Mouse (Mus musculus): ENCODE measurements around the gene Abcg8. TPM values are rescaled to one million over a fixed set of nuclear protein-coding genes. Genes with fewer than 3 reads are reported as not detected.

The Abcg8 gene
- polyA plus RNA-seq, 1 experiment: 0.05 TPM

GRCm38 (mm10) chr17:84744256-84744655, 68.2 kb downstream of the Abcg8 start:
- Histone ChIP-seq H3K27me3 (ENCODE audit: control insufficient read depth, insufficient read depth, insufficient read length) (no peaks in the 10 kb centered on the region), H3K4me3 (no peak overlapping the region), H3K36me3 (ENCODE audit: control insufficient read depth, insufficient read depth) (peaks cover 8% of the 10 kb centered on the region), H3ac (ENCODE audit: control insufficient read depth, insufficient read length) (no peak overlapping the region), H3K4me2 (ENCODE audit: low read depth) (no peak overlapping the region), H3K79me2 (ENCODE audit: control insufficient read depth, insufficient read depth) (no peaks in the 10 kb centered on the region)
- TF ChIP-seq MYOG (IDR thresholded peaks at IDR 0.05; ENCODE audit: control insufficient read depth in 1 of 3, insufficient read depth in 1 of 3, insufficient read length in 2 of 3, low read depth in 2 of 3): no peak
- no peak for TF ChIP-seq TCF12 (IDR thresholded peaks at IDR 0.05; ENCODE audit: insufficient read depth, poor library complexity, severe bottlenecking)
- TF ChIP-seq MYOD1 (IDR thresholded peaks at IDR 0.05; ENCODE audit: control insufficient read depth in 1 of 3, insufficient read length in 2 of 3, low read depth in 2 of 3): no peak
- TF ChIP-seq E2F4 (IDR thresholded peaks at IDR 0.05; ENCODE audit: insufficient read depth): no peak

DNA sequence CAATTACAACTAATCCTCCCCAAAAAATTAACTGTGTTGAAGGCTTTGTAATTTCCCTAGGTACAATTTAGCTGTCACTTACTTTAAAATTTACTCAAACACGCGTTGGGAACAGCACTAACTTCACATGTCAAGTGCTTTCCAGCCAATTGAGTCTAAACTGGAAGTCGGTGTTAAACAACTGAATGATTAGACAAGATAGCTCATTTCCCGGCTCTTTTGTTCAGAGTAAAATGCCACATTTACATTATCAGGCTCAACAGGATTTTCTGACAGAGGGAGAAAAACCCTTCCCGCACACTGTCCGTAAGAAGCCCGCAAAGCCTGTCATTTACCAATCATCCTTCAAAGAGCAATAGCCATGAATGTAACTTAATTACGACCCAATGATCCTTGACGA, 68.9 kb downstream of the Abcg8 start:
- no peak overlapping the region for H3K4me3 ChIP-seq

GRCm38 (mm10) chr17:84747212-84747611, 71.1 kb downstream of the Abcg8 start:
- H3K4me2 ChIP-seq (ENCODE audit: low read depth): no peak overlapping the region
- no peak for TF ChIP-seq TCF3 (IDR thresholded peaks at IDR 0.05; ENCODE audit: insufficient read length, low read depth)
- no peak for TF ChIP-seq REST (IDR thresholded peaks at IDR 0.05; ENCODE audit: insufficient read depth, insufficient read length)
- no peak for TF ChIP-seq E2F4 (IDR thresholded peaks at IDR 0.05; ENCODE audit: insufficient read depth)
- TF ChIP-seq MYOG (IDR thresholded peaks at IDR 0.05; ENCODE audit: control insufficient read depth in 1 of 3, insufficient read depth in 1 of 3, insufficient read length in 2 of 3, low read depth in 2 of 3): no peak
- no peak for TF ChIP-seq MYOD1 (IDR thresholded peaks at IDR 0.05; ENCODE audit: control insufficient read depth in 1 of 3, insufficient read length in 2 of 3, low read depth in 2 of 3)
- no peak overlapping the region for H3ac ChIP-seq (ENCODE audit: control insufficient read depth, insufficient read length)
- no peaks in the 10 kb centered on the region for H3K79me2 ChIP-seq (ENCODE audit: control insufficient read depth, insufficient read depth)
- no peak overlapping the region for H3K4me3 ChIP-seq
- no peaks in the 10 kb centered on the region for H3K27me3 ChIP-seq (ENCODE audit: control insufficient read depth, insufficient read depth, insufficient read length)
- peaks cover 18% of the 10 kb centered on the region for H3K36me3 ChIP-seq (ENCODE audit: control insufficient read depth, insufficient read depth)

More for the DNA sequence above, 68.9 kb downstream of the Abcg8 start:
- no peaks in the 10 kb centered on the region for H3K79me2 ChIP-seq (ENCODE audit: control insufficient read depth, insufficient read depth)
- no peak overlapping the region for H3K4me2 ChIP-seq (ENCODE audit: low read depth)
- H3ac ChIP-seq (ENCODE audit: control insufficient read depth, insufficient read length): no peak overlapping the region
- H3K36me3 ChIP-seq (ENCODE audit: control insufficient read depth, insufficient read depth): peaks cover 11% of the 10 kb centered on the region
- H3K27me3 ChIP-seq (ENCODE audit: control insufficient read depth, insufficient read depth, insufficient read length): no peaks in the 10 kb centered on the region
- TF ChIP-seq USF1 (IDR thresholded peaks at IDR 0.05; ENCODE audit: low read depth) (no peak), MYOG (IDR thresholded peaks at IDR 0.05; ENCODE audit: control insufficient read depth in 1 of 3, insufficient read depth in 1 of 3, insufficient read length in 2 of 3, low read depth in 2 of 3) (no peak), CEBPB (IDR thresholded peaks at IDR 0.05; ENCODE audit: insufficient read depth, poor library complexity, severe bottlenecking) (no peak), TCF12 (IDR thresholded peaks at IDR 0.05; ENCODE audit: insufficient read depth, poor library complexity, severe bottlenecking) (no peak), SRF (IDR thresholded peaks at IDR 0.05; ENCODE audit: control insufficient read depth, insufficient read length, low read depth) (no peak), POLR2AphosphoS2 (IDR thresholded peaks at IDR 0.05; ENCODE audit: insufficient read length, low read depth) (no peak), POLR2A (IDR thresholded peaks at IDR 0.05; ENCODE audit: insufficient read length, low read depth) (no peak), E2F4 (IDR thresholded peaks at IDR 0.05; ENCODE audit: insufficient read depth) (no peak), MYOD1 (IDR thresholded peaks at IDR 0.05; ENCODE audit: control insufficient read depth in 1 of 3, insufficient read length in 2 of 3, low read depth in 2 of 3) (no peak), TCF3 (IDR thresholded peaks at IDR 0.05; ENCODE audit: insufficient read length, low read depth) (no peak), MAX (IDR thresholded peaks at IDR 0.05; ENCODE audit: low read depth) (no peak), REST (IDR thresholded peaks at IDR 0.05; ENCODE audit: insufficient read depth, insufficient read length) (no peak)

DNA sequence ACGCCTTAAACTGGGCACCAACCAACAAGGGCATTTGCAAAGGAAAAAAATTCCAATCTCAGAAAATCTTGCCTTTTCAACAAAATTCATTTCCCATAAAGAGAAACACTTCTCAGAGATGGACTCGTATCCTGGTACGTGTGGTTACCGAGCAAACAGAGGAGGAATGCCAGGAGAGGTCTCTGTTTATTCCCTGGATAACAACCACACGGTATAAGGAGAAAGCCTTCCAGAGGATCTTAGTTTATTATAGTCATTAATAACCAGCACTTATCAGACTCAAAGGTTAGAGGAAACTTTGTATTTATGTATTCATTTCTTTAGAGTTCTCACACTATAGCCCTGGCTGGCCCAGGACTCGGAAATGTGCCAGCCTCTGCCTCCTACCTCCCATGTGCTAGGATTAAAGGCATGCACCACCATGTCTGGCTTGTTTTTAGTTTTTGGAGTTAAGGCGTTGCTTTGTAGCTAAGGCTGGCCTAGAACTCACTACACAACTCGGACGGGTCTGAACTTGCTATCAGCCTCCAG, 72.1 kb downstream of the Abcg8 start:
- H3K36me3 ChIP-seq (ENCODE audit: control insufficient read depth, insufficient read depth): peaks cover 29% of the 10 kb centered on the region

GRCm38 (mm10) chr17:84749297-84749696, 73.2 kb downstream of the Abcg8 start:
- H3K4me2 ChIP-seq (ENCODE audit: low read depth): no peak overlapping the region
- no peaks in the 10 kb centered on the region for H3K27me3 ChIP-seq (ENCODE audit: control insufficient read depth, insufficient read depth, insufficient read length)
- TF ChIP-seq CEBPB (IDR thresholded peaks at IDR 0.05; ENCODE audit: insufficient read depth, poor library complexity, severe bottlenecking) (no peak), USF1 (IDR thresholded peaks at IDR 0.05; ENCODE audit: low read depth) (no peak), MYOG (IDR thresholded peaks at IDR 0.05; ENCODE audit: control insufficient read depth in 1 of 3, insufficient read depth in 1 of 3, insufficient read length in 2 of 3, low read depth in 2 of 3) (no peak), MYOD1 (IDR thresholded peaks at IDR 0.05; ENCODE audit: control insufficient read depth in 1 of 3, insufficient read length in 2 of 3, low read depth in 2 of 3) (no peak), TCF3 (IDR thresholded peaks at IDR 0.05; ENCODE audit: insufficient read length, low read depth) (no peak), SRF (IDR thresholded peaks at IDR 0.05; ENCODE audit: control insufficient read depth, insufficient read length, low read depth) (no peak)
- no peak overlapping the region for H3K4me3 ChIP-seq
- no peak overlapping the region for H3ac ChIP-seq (ENCODE audit: control insufficient read depth, insufficient read length)
- peaks cover 34% of the 10 kb centered on the region for H3K36me3 ChIP-seq (ENCODE audit: control insufficient read depth, insufficient read depth)
- H3K79me2 ChIP-seq (ENCODE audit: control insufficient read depth, insufficient read depth): no peaks in the 10 kb centered on the region

More for the DNA sequence above, 72.1 kb downstream of the Abcg8 start:
- no peaks in the 10 kb centered on the region for H3K79me2 ChIP-seq (ENCODE audit: control insufficient read depth, insufficient read depth)
- no peak overlapping the region for H3K4me3 ChIP-seq
- no peaks in the 10 kb centered on the region for H3K27me3 ChIP-seq (ENCODE audit: control insufficient read depth, insufficient read depth, insufficient read length)
- no peak overlapping the region for H3ac ChIP-seq (ENCODE audit: control insufficient read depth, insufficient read length)
- TF ChIP-seq TCF12 (IDR thresholded peaks at IDR 0.05; ENCODE audit: insufficient read depth, poor library complexity, severe bottlenecking): no peak
- no peak for TF ChIP-seq USF1 (IDR thresholded peaks at IDR 0.05; ENCODE audit: low read depth)
- TF ChIP-seq MAX (IDR thresholded peaks at IDR 0.05; ENCODE audit: low read depth): no peak
- TF ChIP-seq MYOG (IDR thresholded peaks at IDR 0.05; ENCODE audit: control insufficient read depth in 1 of 3, insufficient read depth in 1 of 3, insufficient read length in 2 of 3, low read depth in 2 of 3): no peak
- TF ChIP-seq E2F4 (IDR thresholded peaks at IDR 0.05; ENCODE audit: insufficient read depth): no peak
- no peak for TF ChIP-seq CEBPB (IDR thresholded peaks at IDR 0.05; ENCODE audit: insufficient read depth, poor library complexity, severe bottlenecking)
- TF ChIP-seq MYOD1 (IDR thresholded peaks at IDR 0.05; ENCODE audit: control insufficient read depth in 1 of 3, insufficient read length in 2 of 3, low read depth in 2 of 3): no peak
- no peak for TF ChIP-seq REST (IDR thresholded peaks at IDR 0.05; ENCODE audit: insufficient read depth, insufficient read length)
- TF ChIP-seq POLR2AphosphoS2 (IDR thresholded peaks at IDR 0.05; ENCODE audit: insufficient read length, low read depth): no peak
- no peak overlapping the region for H3K4me2 ChIP-seq (ENCODE audit: low read depth)

Other genes starting within 250 kb of the Abcg8 start
- gene Thada, start 210.1 kb upstream of the Abcg8 start, polyA plus RNA-seq (2012; fragmentation: generic; extraction: Trizol): 5.5 TPM
- gene Plekhh2, start 164.4 kb upstream of the Abcg8 start, polyA plus RNA-seq (2012; fragmentation: generic; extraction: Trizol): 6.4 TPM
- gene Dync2li1, start 49.8 kb upstream of the Abcg8 start, polyA plus RNA-seq (2012; fragmentation: generic; extraction: Trizol): 10.1 TPM
- gene Abcg5, start 6.7 kb downstream of the Abcg8 start, polyA plus RNA-seq (2012; fragmentation: generic; extraction: Trizol): not detected
- gene Lrpprc, start 114.5 kb downstream of the Abcg8 start, polyA plus RNA-seq (2012; fragmentation: generic; extraction: Trizol): 23.3 TPM

All from myocyte (in vitro differentiated cells).